Mouse (Mus musculus): Measurements from ENCODE around the gene H2afb1.
"Not testable (repeated sequence)": the region's sequence is repeated elsewhere in the genome, so short reads cannot be mapped to it uniquely, and the experiment has no call there.

H2afb1 gene

GRCm38 (mm10) chrX:117014457-117014856 is at the start of gene H2afb1:
Gene H2afb1 (plus strand): TSS chrX:117014757.
- not testable (repeated sequence) for DNase-seq (ENCODE audit: low read depth, low spot score)

GRCm38 (mm10) chrX:117036085-117036484 is 21.5 kb downstream of the H2afb1 start:
- DNase-seq (ENCODE audit: low read depth, low spot score): no peak
